Mouse (Mus musculus) left cerebral cortex, adult 9 months (tissue): Measurements from ENCODE around the gene Armcx5.
"Not testable (repeated sequence)": the region's sequence is repeated elsewhere in the genome, so short reads cannot be mapped to it uniquely, and the experiment has no call there.

ENCODE experiments used
- DNase-seq, 2 experiments: peaks; one replicate each; pipeline ENCODE4 v3.0.0; 2022; ENCODE audit warnings: low spot score in 2 of 2

Armcx5 gene

GRCm38 (mm10) chrX:135742304-135743055, at the start of gene Armcx5, which contains the start of gene Gprasp1:
Gene Armcx5 (plus strand): TSS chrX:135742733.
Gene Gprasp1 (plus strand): TSS chrX:135742733.
- peak; percentile 79 to 91 for DNase-seq

DNA sequence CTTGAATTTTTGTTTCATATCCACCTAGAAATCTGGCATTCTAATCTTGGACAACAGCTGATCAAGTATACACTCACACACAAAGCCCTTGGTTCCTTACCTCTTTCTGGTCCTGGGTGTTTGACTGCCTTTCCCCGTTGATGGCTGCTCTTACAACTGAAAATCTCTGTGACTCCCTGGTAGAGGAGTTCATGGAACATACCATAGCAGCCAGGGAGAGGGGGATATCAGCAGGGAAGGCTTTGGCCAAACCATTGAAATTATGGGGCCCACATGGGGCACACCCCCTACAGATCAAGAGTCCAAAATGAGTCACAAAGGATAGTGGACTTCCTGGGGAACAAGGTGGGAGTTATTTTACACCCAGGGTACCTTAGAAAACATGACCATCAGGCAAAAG, 48.9 kb upstream of the Armcx5 start, which contains the start of gene Tcp11x2:
Tcp11x2 (minus strand) TSS at position 158 of the 400 bp plus-strand sequence.
- no peak for DNase-seq

- no peak for DNase-seq
These were observed 39.4 kb upstream of the Armcx5 start for GRCm38 (mm10) chrX:135703111-135703510.

- DNase-seq = no peak
These were observed 38.2 kb upstream of the Armcx5 start for GRCm38 (mm10) chrX:135704349-135704748.

DNA sequence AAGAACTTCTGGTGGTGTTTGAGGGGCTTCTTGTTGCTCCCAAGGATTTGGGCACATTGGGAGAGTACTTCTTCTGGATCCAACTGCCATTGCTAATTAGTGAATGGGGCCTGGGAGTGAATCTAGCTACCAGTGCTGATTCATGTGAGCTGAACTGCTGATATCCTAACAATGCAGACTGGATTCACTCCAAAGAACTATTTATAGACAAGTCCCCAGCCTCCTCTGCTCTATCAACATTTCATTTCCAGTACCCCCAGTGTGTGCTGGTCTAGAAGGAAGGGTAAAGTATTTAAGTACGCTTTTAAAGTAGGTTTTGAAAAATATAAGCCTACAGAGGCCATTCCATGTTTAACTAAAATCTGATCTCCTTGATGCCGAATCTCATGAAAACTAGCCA, 29.7 kb upstream of the Armcx5 start:
- no peak for DNase-seq

- no peak for DNase-seq
These were observed 17.4 kb upstream of the Armcx5 start, which contains the start of gene Tmsb15a for GRCm38 (mm10) chrX:135725161-135725560. Gene Tmsb15a (minus strand): TSS chrX:135725261.

- no peak for DNase-seq
These were observed 3.6 kb upstream of the Armcx5 start for GRCm38 (mm10) chrX:135738730-135739520.

GRCm38 (mm10) chrX:135743056-135743355, 473 bp downstream of the Armcx5 start:
- no peak for DNase-seq

DNA sequence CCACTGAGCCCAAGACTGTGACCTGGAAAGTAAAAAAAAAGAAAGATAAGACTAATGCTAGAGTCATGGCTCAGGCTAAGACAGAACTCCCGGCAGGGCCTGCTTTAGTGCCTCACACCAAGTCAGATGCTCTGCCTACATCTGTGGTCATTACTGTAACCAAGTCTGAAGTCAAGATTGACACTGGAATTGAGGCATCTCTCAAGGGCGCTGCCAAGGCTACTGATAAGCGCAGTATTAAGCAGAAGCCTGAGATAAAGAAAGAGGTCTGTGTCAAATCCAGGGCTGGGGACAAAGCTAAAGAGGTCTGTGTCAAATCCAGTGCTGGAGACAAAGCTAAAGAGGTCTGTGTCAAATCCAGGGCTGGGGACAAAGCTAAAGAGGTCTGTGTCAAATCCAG, 2.8 kb downstream of the Armcx5 start:
- DNase-seq = not testable (repeated sequence)

DNA sequence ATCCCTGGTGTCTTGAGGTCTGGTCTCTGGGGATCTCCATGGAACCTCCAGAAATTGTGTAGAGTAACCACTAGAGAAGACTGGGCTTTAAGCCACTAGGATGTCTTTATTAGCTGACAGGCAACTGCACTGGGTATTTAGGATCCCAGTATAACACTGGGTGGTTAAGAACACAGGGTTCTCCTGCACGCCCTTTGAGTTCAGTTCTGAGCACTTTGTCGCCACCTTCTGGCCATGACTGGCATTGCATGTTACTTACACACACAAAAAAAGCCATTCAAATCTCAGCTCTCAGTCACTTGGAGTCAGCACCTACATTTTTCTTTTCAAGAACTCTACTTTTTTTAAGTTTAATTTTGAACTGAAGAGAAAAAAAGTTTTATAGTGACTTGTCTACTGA, 10.3 kb downstream of the Armcx5 start:
- peak in 1 of 2 experiments; percentile 79 for DNase-seq

- DNase-seq = peak in 1 of 2 experiments; percentile 35
These were observed 19.2 kb downstream of the Armcx5 start for GRCm38 (mm10) chrX:135761707-135762106.

- no peak for DNase-seq
These were observed 25.6 kb downstream of the Armcx5 start for GRCm38 (mm10) chrX:135768043-135768548.

GRCm38 (mm10) chrX:135768565-135768964, 26.0 kb downstream of the Armcx5 start:
- no peak for DNase-seq

DNA sequence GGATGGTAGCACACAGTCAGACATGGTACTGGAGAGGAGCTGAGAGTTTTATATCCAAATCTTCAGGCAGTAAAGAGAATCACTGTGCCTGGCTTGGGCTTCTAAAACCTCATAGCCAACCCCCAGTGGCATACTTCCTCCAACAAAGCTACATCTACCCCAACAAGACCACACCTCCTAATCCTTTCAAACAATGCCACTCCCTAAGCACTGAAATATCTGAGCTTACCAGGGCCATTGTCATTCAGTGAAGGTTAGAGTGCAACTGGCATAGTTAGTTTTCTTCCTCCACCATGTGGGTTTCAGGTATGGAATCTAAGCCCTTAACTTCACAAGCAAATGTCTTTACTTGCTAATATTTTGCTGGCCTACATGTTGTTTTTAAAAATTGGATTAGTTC, 49.0 kb downstream of the Armcx5 start:
- DNase-seq = no peak

GRCm38 (mm10) chrX:135792326-135792725, 49.8 kb downstream of the Armcx5 start:
- no peak for DNase-seq

DNA sequence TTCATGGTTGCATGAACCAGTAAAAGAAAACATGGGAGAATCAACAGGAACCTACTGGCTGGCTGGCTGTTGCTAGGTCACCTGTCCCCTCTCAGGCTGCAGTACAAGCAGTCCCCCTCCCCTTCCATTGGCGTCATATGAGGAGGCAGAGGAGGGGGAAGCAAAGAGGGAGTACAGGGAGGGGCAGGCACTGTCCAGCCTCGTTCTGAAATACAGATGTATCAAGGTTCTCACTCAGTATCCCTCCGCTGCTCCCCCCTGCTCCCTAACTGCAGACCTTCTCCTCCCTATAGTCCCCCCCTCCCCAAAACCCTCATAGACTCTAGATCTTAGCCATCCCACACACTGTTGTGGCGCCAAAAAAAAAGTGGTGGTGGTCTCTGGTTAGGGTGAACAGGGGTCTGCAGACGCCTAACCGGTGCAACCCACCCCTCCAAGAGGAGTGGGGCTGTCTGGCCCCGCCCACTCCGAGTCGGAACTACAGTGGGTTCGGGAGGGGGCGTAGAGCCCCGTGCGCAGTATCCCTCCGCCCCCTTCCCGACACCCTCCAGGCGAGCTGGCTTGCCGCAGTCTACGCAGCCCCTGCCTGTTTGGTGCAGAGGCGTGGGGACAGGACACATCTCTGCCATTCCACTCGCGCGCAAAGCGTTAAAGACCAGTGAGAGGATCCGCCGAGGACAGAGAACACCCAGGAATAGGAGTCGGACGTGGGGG, 53.2 kb downstream of the Armcx5 start:
- peak; percentile 23 to 51 for DNase-seq

GRCm38 (mm10) chrX:135796305-135797211, 54.0 kb downstream of the Armcx5 start:
- DNase-seq = not testable (repeated sequence)
